Mouse (Mus musculus) C2C12 (cell line): Measurements from ENCODE around the gene Tcap.

Experiments used
- CTCF ChIP-seq: IDR thresholded peaks from one replicate; pipeline ENCODE4 v1.5.1; 2011; ENCODE audit not compliant: control insufficient read depth, insufficient read depth, insufficient read length
- MAX ChIP-seq: IDR thresholded peaks from one replicate; pipeline ENCODE4 v1.6.1; 2011; ENCODE audit warnings: mild to moderate bottlenecking, control low read depth

DNA sequence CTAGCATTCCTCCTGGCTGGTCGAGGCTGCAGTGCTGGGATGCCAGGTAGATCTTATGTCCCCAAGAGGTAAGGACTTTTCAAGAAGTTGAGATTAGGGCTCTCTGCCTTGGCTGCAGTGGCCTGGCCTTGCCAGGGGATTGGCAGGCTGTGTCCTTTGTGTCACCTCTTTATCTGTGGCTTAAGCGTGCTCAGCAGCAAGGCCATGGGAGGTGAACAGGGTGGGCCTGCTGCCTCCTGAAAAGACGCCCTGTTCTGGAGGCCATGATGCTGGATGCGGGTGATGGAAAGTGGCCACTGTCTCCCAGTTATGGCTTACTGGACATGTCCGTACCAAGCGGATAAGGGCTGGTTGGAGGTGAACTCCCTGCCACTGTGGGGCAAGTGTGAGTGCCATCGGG is 4.2 kb upstream of the Tcap start:
- TF ChIP-seq CTCF = no peak
- no peak for TF ChIP-seq MAX
